Mouse (Mus musculus) kidney, adult 2 months (tissue): Measurements from ENCODE around the gene Ubxn7.

Experiments used
- CTCF ChIP-seq: fragments of 200-500 bp; conservative IDR thresholded peaks from 2 replicates; pipeline ENCODE4 v1.5.1; 2011; ENCODE audit warnings: low read depth, mild to moderate bottlenecking, control low read depth, low read length, moderate library complexity, mixed read lengths; ENCODE audit not compliant: insufficient read depth, insufficient read length
- POLR2A ChIP-seq: fragments of 200-500 bp; IDR thresholded peaks from one replicate; pipeline ENCODE4 v1.6.1; 2011; ENCODE audit warnings: low read depth, low read length, control low read depth

GRCm38 (mm10) chr16:32407730-32408129 is 75.7 kb downstream of the Ubxn7 start:
- TF ChIP-seq POLR2A (no peak), CTCF (no peak)
